Mouse (Mus musculus): ENCODE results near the gene Pidd1.

Pidd1 gene

DNA sequence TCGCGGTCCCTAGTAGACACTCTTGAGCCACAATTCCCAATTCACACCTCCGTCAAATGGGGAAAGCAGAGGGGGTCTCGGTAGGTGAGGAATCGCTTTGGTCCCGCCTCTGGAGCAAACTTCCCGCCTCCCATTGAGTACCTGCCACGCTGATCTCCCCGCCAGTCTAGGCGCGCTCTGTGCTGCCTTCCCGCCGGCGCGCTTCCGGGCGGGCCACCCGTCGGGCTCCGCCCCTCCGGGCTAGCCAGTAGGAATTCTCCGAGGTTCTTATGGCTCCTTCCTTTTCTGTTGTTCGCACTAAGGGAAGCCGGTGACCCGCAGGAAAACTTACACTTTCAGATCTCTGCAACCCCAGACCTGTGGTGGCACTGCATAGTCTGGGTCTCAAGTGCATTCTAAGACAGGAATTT lies at the start of gene Pidd1:
Gene Pidd1 (minus strand): TSS at position 198 of the 410 bp plus-strand sequence.
- peak; percentile 28 to 55 for DNase-seq

DNA sequence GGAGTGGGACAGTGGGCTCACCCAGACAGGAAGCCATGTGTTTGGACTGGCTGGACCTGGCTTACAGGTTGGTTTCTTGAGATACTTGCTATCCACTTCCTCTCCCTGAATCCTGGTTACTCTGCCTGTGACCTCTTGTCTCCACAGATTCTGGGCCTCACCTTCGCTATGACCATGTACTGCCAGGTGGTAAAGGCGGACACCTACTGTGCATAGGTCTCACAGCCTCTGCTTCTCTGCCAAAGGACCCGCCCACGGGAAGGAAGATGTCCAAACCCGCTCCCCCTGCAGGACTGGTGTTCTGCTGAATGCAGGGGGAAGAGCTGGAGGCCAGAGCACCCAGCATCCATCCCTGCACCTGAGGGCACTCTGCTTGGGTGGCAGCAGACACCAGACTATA lies 48.9 kb upstream of the Pidd1 start:
- peak; percentile 71 to 79 for DNase-seq

- DNase-seq = peak in 1 of 2 experiments; percentile 41
These were observed 47.3 kb upstream of the Pidd1 start for GRCm38 (mm10) chr7:141491151-141491550.

DNA sequence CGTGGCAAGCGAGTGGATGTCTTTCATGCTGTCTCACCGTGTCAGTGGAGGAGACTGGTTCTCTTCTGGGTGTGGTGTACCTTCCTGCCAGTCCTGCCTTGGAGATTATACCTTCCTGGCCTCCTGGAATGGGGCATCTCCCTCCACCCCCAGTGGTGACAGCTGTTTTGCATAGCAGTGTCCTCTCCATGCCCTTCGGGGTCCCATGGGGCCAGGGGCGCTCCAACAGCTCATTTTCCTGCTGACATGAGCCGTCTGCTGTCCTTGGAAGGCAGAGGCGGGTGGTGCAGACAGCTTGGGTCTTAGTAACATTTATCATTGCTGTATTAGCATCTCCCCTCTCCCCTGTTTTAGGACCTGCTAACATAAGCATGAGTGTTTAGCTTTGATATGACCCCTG lies 43.3 kb upstream of the Pidd1 start:
- DNase-seq = peak in 1 of 2 experiments; percentile 46

DNA sequence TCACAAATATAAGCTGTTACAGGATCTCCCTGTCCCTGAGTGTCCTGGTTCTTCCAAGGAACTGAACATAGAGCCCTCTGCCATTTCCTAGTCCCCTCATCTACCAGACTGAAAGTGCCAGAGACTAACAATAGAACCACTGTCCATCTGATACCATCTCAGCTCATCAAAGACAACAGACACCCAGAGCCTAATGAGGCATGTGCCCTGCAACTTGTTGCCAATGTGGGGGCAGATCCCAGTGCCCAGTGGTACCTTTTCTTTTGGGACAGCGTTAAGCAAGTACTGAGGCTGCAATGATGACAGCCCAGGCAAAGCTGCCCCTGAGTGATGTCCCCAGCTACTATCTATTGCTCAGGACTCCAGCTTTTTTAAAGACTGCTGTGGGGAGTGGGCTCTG lies 42.4 kb upstream of the Pidd1 start:
- peak in 1 of 2 experiments; percentile 43 for DNase-seq

GRCm38 (mm10) chr7:141485606-141486005 lies 41.8 kb upstream of the Pidd1 start:
- peak; percentile 97 to 98 for DNase-seq

GRCm38 (mm10) chr7:141485186-141485585 lies 41.4 kb upstream of the Pidd1 start:
- no peak for DNase-seq

GRCm38 (mm10) chr7:141484186-141485120 lies 40.6 kb upstream of the Pidd1 start:
- DNase-seq = peak; percentile 65 to 72

GRCm38 (mm10) chr7:141483114-141483653 lies 39.4 kb upstream of the Pidd1 start:
- DNase-seq = peak; percentile 41 to 43

GRCm38 (mm10) chr7:141482531-141483024 lies 38.8 kb upstream of the Pidd1 start:
- DNase-seq = peak; percentile 65 to 70

GRCm38 (mm10) chr7:141481498-141482401 lies 37.9 kb upstream of the Pidd1 start:
- peak; percentile 88 to 92 for DNase-seq

DNA sequence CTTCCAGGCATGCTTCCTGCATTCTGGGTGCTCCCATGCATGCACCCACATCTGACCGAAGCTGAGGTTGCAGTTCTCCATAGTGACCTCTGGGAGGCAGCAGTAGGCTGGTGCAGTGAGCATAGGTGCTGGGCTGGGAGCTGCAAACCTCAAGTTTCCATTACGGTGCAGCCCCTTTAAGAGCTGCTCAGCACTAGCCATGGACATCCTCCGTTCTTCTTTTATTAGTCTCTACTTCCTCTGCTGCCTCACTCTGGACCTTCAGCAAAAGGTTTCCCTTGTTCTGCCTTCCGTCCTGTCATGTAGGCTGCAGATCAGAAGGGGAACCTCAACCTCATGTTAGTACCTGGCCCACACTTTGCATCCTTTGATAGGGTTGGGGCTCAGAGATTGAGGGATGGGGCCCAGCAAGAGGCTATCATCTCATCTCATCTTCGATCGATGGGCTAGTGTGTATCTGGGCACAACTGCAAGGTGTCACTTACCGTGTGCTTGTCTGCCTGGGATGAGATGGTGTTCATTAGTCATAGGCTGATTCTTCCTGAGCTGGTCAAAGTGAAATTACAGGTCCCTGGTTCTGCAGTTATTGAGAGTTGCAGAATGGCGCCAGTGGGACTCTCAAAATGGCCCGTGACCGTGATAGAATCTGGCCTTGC lies 37.1 kb upstream of the Pidd1 start:
- DNase-seq = peak; percentile 85

DNA sequence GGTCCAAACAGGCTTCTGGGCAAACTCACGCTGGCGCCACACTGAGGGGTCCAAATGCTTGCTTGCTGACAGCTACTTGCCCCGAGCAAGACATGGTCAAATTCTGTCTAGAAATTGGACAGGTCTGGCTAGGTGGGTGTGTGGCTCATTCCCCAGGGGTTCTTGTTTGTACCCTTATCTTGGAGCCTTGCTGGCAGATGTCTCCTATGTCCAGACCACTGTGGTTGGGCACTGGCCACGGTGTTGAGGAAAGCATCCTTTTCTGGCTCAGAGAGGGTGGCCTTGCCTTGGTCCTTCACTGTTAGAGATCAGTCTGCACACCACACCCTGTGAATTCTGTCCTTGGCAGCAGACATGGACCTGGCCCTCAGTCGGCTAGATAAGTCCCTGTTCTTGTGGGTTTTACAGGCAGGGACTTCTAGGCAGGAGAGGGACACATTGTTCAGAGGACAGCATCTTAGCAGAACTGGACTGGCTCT lies 34.5 kb upstream of the Pidd1 start:
- DNase-seq = no peak

- no peak for DNase-seq
These were observed 33.9 kb upstream of the Pidd1 start for GRCm38 (mm10) chr7:141477578-141478269.

- DNase-seq = peak in 1 of 2 experiments; percentile 45
These were observed 33.2 kb upstream of the Pidd1 start for GRCm38 (mm10) chr7:141476981-141477370.

GRCm38 (mm10) chr7:141476226-141476980 lies 32.6 kb upstream of the Pidd1 start:
- peak in 1 of 2 experiments; percentile 59 for DNase-seq

DNA sequence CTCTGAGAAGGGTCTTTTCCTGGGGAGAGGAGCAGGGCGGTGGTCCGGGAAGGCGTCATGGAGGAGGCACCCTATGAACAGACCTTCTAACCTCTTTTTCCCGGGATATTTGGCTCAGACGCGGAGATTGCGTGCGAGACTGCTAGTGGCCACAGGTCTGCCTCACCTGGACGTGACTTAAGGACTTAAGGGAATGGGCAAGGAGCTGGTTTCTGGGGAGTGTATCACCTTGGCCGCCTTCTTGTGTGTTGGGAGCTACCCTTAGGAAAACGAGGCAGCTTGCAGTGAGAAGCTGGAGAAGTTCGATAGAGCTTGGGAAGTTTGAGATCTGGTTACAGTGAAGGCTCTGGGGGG lies 32.0 kb upstream of the Pidd1 start:
- peak in 1 of 2 experiments; percentile 40 for DNase-seq

GRCm38 (mm10) chr7:141475011-141475804 lies 31.4 kb upstream of the Pidd1 start, which contains the start of the genes Polr2l and Tspan4:
Gene Polr2l, minus strand, starts transcription at chr7:141475132.
Gene Tspan4, plus strand, starts transcription at chr7:141475240.
- DNase-seq = peak; percentile 91 to 93

DNA sequence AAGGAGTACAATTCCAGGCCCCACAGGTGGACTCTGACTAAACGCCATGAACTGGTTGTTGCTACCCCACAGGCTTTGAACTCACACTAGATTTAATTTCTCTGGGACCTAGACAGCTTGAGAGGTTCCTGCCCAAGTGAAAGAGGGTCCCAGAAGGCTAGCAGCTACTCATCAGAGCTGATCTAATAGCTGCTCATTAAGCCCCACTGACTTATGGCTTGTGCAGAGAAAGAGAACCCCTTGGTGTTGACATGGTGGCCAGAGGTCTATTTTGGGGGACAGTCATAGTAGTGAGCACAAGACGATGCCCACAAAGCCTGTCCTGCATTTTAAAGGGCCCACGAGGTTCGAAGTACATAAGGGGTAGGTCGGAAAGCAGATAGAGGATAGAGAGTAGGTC lies 30.3 kb upstream of the Pidd1 start:
- no peak for DNase-seq

DNA sequence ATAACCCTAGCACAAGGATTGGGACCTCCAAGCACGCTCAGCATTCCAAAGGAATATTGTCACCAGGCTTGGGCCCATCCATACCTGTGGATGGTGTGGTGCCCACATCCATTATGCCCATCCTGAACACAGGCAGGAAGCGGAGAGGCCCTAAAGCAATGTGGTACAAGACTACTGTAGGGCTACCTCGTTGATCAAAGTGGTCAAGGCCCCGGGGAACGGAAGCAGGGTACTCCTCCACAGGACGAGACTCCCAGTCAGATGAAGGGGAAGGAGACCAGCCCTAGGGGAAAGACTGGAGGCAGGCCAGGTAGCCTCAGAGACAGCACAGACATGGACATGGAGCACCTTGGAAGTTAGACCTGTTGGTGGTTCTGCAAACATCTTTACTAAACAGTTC lies 28.9 kb upstream of the Pidd1 start:
- peak in 1 of 2 experiments; percentile 21 for DNase-seq
